Mouse (Mus musculus): ENCODE measurements at regions not wholly inside any gene's neighbourhood (a gene's known extent, or its start where the extent isn't known, plus 50 kb on each side); places are given as distances from the start of the nearest gene placed in this dataset.

GRCm38 (mm10) chr4:33585821-33586220 lies 275.7 kb downstream of the Rngtt start:
- no peak for TF ChIP-seq CTCF (IDR thresholded peaks at IDR 0.05; ENCODE audit: extremely low read depth, insufficient read depth, low read length)
- TF ChIP-seq POLR2A (IDR thresholded peaks at IDR 0.05; ENCODE audit: extremely low read depth, insufficient read depth, low read length): no peak

Measured in cortical plate, adult 2 months (tissue).